Mouse (Mus musculus): ENCODE measurements around the gene Tmem270. TPM values are rescaled to one million over a fixed set of nuclear protein-coding genes. Genes with fewer than 3 reads are reported as not detected.

The Tmem270 gene
- polyA plus RNA-seq, 1 experiment from 2014 or later, result not detected

- H3K4me3 ChIP-seq (ENCODE audit: low read depth, low read length), result no peak overlapping the region
- DNase-seq (ENCODE audit: low spot score) (no peak), ATAC-seq (replicated peaks; ENCODE audit: low FRiP score) (no peak)
- no peaks in the 10 kb centered on the region for H3K9me3 ChIP-seq (ENCODE audit: control insufficient read depth, low read length)
- no peak overlapping the region for H3K27ac ChIP-seq (ENCODE audit: low read depth, low read length)
- H3K27me3 ChIP-seq (ENCODE audit: control insufficient read depth, insufficient read depth, low read length), result no peaks in the 10 kb centered on the region
- H3K4me2 ChIP-seq (ENCODE audit: low read depth, low read length, severe bottlenecking), result no peak overlapping the region
- no peaks in the 10 kb centered on the region for H3K36me3 ChIP-seq (ENCODE audit: control insufficient read depth, insufficient read depth, low read length)
- no peak overlapping the region for H3K9ac ChIP-seq (ENCODE audit: low read length)
- 44% methylated on average over 12 of the region's 12 CpGs for WGBS
- no peaks in the 10 kb centered on the region for H3K4me1 ChIP-seq (replicated peaks; ENCODE audit: control insufficient read depth, insufficient read depth, low read length)
These were observed 5.4 kb downstream of the Tmem270 start for GRCm38 (mm10) chr5:134901012-134901643.

DNA sequence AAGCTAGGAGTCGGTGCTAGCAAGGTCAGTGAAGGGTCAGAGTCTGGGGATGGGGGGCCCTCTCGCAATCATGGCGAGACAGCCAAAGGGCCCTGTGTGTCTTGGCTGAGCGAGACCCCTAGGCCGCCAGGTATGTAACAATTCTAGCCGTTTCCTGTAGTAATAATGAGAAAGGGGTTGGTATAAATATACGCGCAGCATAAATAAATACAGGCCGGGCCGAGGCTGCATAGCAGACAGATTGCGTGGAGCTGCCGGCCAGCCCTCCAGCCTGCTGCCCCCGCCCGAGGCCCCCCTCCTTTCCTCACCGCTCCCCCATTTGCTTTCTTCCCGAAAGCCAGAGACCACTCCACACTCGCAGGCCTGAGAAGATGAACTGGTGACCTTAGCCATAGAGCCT lies 8.9 kb downstream of the Tmem270 start:
- WGBS, result 76% methylated on average over 17 of the region's 17 CpGs
- no peaks in the 10 kb centered on the region for H3K4me1 ChIP-seq (replicated peaks; ENCODE audit: control insufficient read depth, insufficient read depth, low read length)
- H3K4me3 ChIP-seq (ENCODE audit: low read depth, low read length), result no peak overlapping the region
- DNase-seq (ENCODE audit: low spot score) (no peak), ATAC-seq (replicated peaks; ENCODE audit: low FRiP score) (no peak)
- no peak overlapping the region for H3K9ac ChIP-seq (ENCODE audit: low read length)
- H3K36me3 ChIP-seq (ENCODE audit: control insufficient read depth, insufficient read depth, low read length), result no peaks in the 10 kb centered on the region
- no peak overlapping the region for H3K4me2 ChIP-seq (ENCODE audit: low read depth, low read length, severe bottlenecking)
- no peak overlapping the region for H3K27ac ChIP-seq (ENCODE audit: low read depth, low read length)
- no peaks in the 10 kb centered on the region for H3K27me3 ChIP-seq (ENCODE audit: control insufficient read depth, insufficient read depth, low read length)
- no peaks in the 10 kb centered on the region for H3K9me3 ChIP-seq (ENCODE audit: control insufficient read depth, low read length)

DNA sequence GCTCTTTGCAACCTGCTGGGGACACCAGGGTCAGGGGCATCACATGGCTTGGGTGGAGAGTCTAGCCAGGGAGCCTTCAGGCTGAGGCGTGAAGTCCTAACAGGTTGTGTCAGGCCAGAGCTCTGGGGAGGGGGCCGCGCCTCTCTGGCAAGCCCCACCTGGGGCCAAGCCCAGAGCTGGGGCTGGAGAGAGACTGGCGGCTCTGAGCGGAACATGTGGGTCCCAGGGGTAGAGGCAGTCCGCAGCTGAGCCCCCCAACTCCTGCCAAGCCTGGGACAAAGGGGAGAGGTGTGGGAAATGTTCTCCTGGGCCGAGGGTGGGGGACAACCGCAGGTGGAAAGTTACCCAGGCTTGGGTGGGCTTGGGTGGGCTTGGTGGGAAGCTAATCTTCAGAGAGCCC lies 9.6 kb downstream of the Tmem270 start:
- no peaks in the 10 kb centered on the region for H3K36me3 ChIP-seq (ENCODE audit: control insufficient read depth, insufficient read depth, low read length)

DNA sequence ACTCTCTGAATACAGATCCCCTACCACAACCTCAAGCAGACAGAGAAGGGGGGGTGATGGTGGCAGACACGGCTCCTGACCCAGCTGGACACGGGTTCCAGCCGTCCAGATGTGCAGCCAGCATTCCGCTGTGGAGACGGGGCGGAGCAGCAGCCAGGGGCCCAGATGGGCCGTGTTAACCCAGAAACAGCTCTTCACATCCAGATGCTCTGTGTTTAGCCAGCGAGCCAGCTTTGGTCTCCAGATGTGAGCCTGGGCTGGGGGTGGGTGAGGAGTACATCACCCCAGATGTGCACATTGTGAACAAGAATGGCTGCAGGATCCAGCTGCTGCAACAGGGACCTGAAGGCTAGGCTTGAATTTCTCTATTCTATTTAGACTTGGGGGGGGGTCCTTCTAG lies 11.2 kb downstream of the Tmem270 start:
- Histone ChIP-seq H3K27me3 (ENCODE audit: control insufficient read depth, insufficient read depth, low read length) (no peaks in the 10 kb centered on the region), H3K9ac (ENCODE audit: low read length) (no peak overlapping the region), H3K9me3 (ENCODE audit: control insufficient read depth, low read length) (no peaks in the 10 kb centered on the region), H3K4me3 (ENCODE audit: low read depth, low read length) (no peak overlapping the region), H3K4me2 (ENCODE audit: low read depth, low read length, severe bottlenecking) (no peak overlapping the region), H3K27ac (ENCODE audit: low read depth, low read length) (no peak overlapping the region), H3K4me1 (replicated peaks; ENCODE audit: control insufficient read depth, insufficient read depth, low read length) (no peaks in the 10 kb centered on the region), H3K36me3 (ENCODE audit: control insufficient read depth, insufficient read depth, low read length) (no peaks in the 10 kb centered on the region)
- DNase-seq (ENCODE audit: low spot score) (no peak), ATAC-seq (replicated peaks; ENCODE audit: low FRiP score) (no peak)
- WGBS, result 74% methylated on average over 8 of the region's 8 CpGs

More for the DNA sequence above, 9.6 kb downstream of the Tmem270 start:
- Histone ChIP-seq H3K4me2 (ENCODE audit: low read depth, low read length, severe bottlenecking) (no peak overlapping the region), H3K4me1 (replicated peaks; ENCODE audit: control insufficient read depth, insufficient read depth, low read length) (no peaks in the 10 kb centered on the region), H3K9ac (ENCODE audit: low read length) (no peak overlapping the region), H3K9me3 (ENCODE audit: control insufficient read depth, low read length) (no peaks in the 10 kb centered on the region), H3K27ac (ENCODE audit: low read depth, low read length) (no peak overlapping the region), H3K4me3 (ENCODE audit: low read depth, low read length) (no peak overlapping the region), H3K27me3 (ENCODE audit: control insufficient read depth, insufficient read depth, low read length) (no peaks in the 10 kb centered on the region)
- DNase-seq (ENCODE audit: low spot score) (no peak), ATAC-seq (replicated peaks; ENCODE audit: low FRiP score) (no peak)
- 90% methylated on average over 8 of the region's 8 CpGs for WGBS

- Histone ChIP-seq H3K4me1 (replicated peaks; ENCODE audit: control insufficient read depth, insufficient read depth, low read length) (no peaks in the 10 kb centered on the region), H3K27me3 (ENCODE audit: control insufficient read depth, insufficient read depth, low read length) (no peaks in the 10 kb centered on the region), H3K27ac (ENCODE audit: low read depth, low read length) (no peak overlapping the region), H3K36me3 (ENCODE audit: control insufficient read depth, insufficient read depth, low read length) (no peaks in the 10 kb centered on the region), H3K9ac (ENCODE audit: low read length) (no peak overlapping the region), H3K9me3 (ENCODE audit: control insufficient read depth, low read length) (no peaks in the 10 kb centered on the region), H3K4me2 (ENCODE audit: low read depth, low read length, severe bottlenecking) (no peak overlapping the region), H3K4me3 (ENCODE audit: low read depth, low read length) (no peak overlapping the region)
- DNase-seq (ENCODE audit: low spot score), result no peak
- ATAC-seq (replicated peaks; ENCODE audit: low FRiP score), result no peak
- 85% methylated on average over 5 of the region's 5 CpGs for WGBS
These were observed 13.8 kb downstream of the Tmem270 start for GRCm38 (mm10) chr5:134892717-134893116.

DNA sequence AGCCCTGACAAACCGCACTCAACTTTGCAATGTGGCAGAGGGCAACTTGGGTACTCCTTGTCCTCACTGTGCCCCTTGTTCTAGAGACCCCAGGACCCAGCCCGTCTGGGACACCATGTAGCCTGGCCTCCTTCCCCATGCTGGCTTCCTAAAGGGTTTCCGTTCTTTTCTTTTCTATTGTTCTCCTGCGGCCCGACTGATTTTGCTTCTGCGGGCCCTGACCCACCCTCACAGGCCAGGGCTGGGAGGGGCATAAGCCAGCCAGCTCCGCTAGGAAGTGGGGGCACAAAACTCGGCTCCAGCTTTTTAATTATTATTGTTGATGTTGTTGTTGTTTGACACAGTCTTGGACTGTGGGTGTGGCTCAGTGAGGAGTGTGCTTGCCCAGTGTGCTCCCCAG lies 15.0 kb downstream of the Tmem270 start:
- WGBS, result 72% methylated on average over 8 of the region's 8 CpGs
- no peak for DNase-seq (ENCODE audit: low spot score)
- no peak overlapping the region for H3K27ac ChIP-seq (ENCODE audit: low read depth, low read length)

DNA sequence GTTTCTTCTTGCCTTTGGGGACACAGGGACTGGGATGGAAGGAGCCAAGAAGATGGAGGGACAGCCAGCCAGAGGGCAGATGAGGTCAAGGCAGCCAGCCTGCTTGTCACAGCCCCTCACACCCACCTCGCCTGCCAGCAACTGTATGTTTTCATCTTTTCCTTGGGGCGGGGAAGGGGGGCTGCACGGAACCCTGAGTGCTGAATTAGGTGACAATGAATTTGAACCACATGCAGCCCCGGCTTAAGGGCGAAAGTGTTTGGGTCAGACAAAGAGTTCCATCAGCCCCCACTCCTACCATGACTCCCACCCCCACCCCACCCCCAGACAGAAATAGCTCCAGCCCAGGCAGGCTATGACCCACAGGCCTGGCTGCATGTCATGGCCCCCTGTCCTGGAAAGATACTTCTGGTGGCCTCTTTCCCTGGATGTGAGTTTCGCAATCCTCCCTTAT lies 15.9 kb downstream of the Tmem270 start:
- no peak for DNase-seq (ENCODE audit: low spot score)
- no peaks in the 10 kb centered on the region for H3K36me3 ChIP-seq (ENCODE audit: control insufficient read depth, insufficient read depth, low read length)
- no peak overlapping the region for H3K9ac ChIP-seq (ENCODE audit: low read length)
- ATAC-seq (replicated peaks; ENCODE audit: low FRiP score), result no peak
- 78% methylated on average over 6 of the region's 6 CpGs for WGBS
- H3K27me3 ChIP-seq (ENCODE audit: control insufficient read depth, insufficient read depth, low read length), result no peaks in the 10 kb centered on the region
- H3K4me3 ChIP-seq (ENCODE audit: low read depth, low read length), result no peak overlapping the region
- H3K9me3 ChIP-seq (ENCODE audit: control insufficient read depth, low read length), result no peaks in the 10 kb centered on the region
- no peak overlapping the region for H3K27ac ChIP-seq (ENCODE audit: low read depth, low read length)
- H3K4me1 ChIP-seq (replicated peaks; ENCODE audit: control insufficient read depth, insufficient read depth, low read length), result no peaks in the 10 kb centered on the region
- no peak overlapping the region for H3K4me2 ChIP-seq (ENCODE audit: low read depth, low read length, severe bottlenecking)

More for the DNA sequence above, 15.0 kb downstream of the Tmem270 start:
- Histone ChIP-seq H3K4me3 (ENCODE audit: low read depth, low read length) (no peak overlapping the region), H3K9me3 (ENCODE audit: control insufficient read depth, low read length) (no peaks in the 10 kb centered on the region), H3K4me1 (replicated peaks; ENCODE audit: control insufficient read depth, insufficient read depth, low read length) (no peaks in the 10 kb centered on the region), H3K36me3 (ENCODE audit: control insufficient read depth, insufficient read depth, low read length) (no peaks in the 10 kb centered on the region), H3K9ac (ENCODE audit: low read length) (no peak overlapping the region), H3K27me3 (ENCODE audit: control insufficient read depth, insufficient read depth, low read length) (no peaks in the 10 kb centered on the region), H3K4me2 (ENCODE audit: low read depth, low read length, severe bottlenecking) (no peak overlapping the region)
- no peak for ATAC-seq (replicated peaks; ENCODE audit: low FRiP score)

- Histone ChIP-seq H3K4me2 (ENCODE audit: low read depth, low read length, severe bottlenecking) (no peak overlapping the region), H3K36me3 (ENCODE audit: control insufficient read depth, insufficient read depth, low read length) (no peaks in the 10 kb centered on the region), H3K4me3 (ENCODE audit: low read depth, low read length) (no peak overlapping the region), H3K9ac (ENCODE audit: low read length) (no peak overlapping the region), H3K9me3 (ENCODE audit: control insufficient read depth, low read length) (no peaks in the 10 kb centered on the region), H3K27ac (ENCODE audit: low read depth, low read length) (no peak overlapping the region), H3K4me1 (replicated peaks; ENCODE audit: control insufficient read depth, insufficient read depth, low read length) (no peaks in the 10 kb centered on the region), H3K27me3 (ENCODE audit: control insufficient read depth, insufficient read depth, low read length) (no peaks in the 10 kb centered on the region)
- ATAC-seq (replicated peaks; ENCODE audit: low FRiP score), result no peak
- no peak for DNase-seq (ENCODE audit: low spot score)
- 92% methylated on average over 7 of the region's 7 CpGs for WGBS
These were observed 18.0 kb downstream of the Tmem270 start for GRCm38 (mm10) chr5:134888505-134888904.

All from forebrain, embryonic 11.5 days (tissue).